ENCODE assay signal across 8 mouse cellular contexts in the genomic region with DNA sequence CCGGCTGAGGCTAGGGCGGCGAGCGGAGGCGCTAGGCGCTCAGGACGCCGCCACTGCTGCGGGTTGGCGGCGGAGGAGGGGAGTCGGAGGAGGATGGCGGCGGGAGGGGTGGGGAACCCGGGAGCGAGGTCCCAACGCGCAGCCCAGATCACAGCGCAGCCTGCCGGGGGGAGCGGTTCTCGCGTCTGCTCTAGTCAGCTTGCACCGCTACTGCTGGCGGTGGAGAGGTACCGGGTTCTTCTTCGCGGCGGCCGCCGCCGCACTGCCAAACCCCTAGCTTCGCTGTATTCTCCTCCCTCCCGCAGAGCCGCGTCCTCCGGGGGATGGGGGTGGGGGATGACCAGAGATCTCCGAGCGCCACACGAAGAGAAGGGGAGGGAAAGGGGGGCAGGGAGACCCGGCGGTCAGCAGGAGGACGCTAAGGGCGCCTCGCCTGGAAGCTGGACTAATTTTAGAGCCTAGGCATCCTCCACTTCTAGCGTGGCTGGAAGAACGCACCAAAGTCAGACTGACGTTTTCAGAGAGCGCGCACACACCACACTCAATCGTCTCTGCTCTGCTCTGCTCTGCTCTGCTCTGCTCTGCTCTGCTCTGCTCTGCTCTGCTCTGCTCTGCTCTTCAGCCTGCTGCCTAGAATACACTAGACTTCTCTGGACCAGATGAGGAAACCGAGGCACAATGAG. TPM values are rescaled to one million over a fixed set of nuclear protein-coding genes. Genes with fewer than 3 reads are reported as not detected.
DNase-seq lines count a peak whose midpoint lies in the region; ATAC-seq and TF ChIP-seq lines count a peak whose summit lies in the region.

No protein-coding gene starts in this region.

- H3K4me2 ChIP-seq in kidney, postnatal 0 days (ENCODE audit: low read length) = peak overlapping the region; percentile 97
- peak overlapping the region; percentile 76 for H3K4me2 ChIP-seq in liver, embryonic 11.5 days
- H3K4me2 ChIP-seq in neural tube, embryonic 12.5 days (replicated peaks) = peak overlapping the region; percentile 80

- DNase-seq in gastrocnemius, adult 2 months = peak; percentile 59
- DNase-seq in gastrocnemius, adult 18-20 months (ENCODE audit: low spot score) = no peak
- peak; percentile 65 to 78 for DNase-seq in cerebellum, postnatal 4 days (ENCODE audit: low spot score in 2 of 2)
- peak; percentile 64 for DNase-seq in gastrocnemius, postnatal 14 days
- peak; percentile 85 for DNase-seq in kidney, postnatal 0 days (ENCODE audit: low spot score)
- DNase-seq in liver, embryonic 11.5 days (ENCODE audit: low spot score) = peak; percentile 63
- peak; percentile 56 to 72 for DNase-seq in urinary bladder, postnatal 4 days (ENCODE audit: low spot score in 2 of 2)

- intact Hi-C loops in gastrocnemius, adult 2 months (cut with DNase I) = no loop called here
- intact Hi-C loops in gastrocnemius, postnatal 14 days (cut with DNase I; ENCODE audit: low total_unique reads) = no loop called here

- H3K4me3 ChIP-seq in gastrocnemius, adult 2 months = peak overlapping the region; percentile 70
- peak overlapping the region; percentile 63 for H3K4me3 ChIP-seq in kidney, postnatal 0 days (replicated peaks; ENCODE audit: low read depth, low read length)
- H3K4me3 ChIP-seq in liver, embryonic 11.5 days (ENCODE audit: low read depth, low read length) = peak overlapping the region; percentile 52
- H3K4me3 ChIP-seq in neural tube, embryonic 12.5 days = peak overlapping the region; percentile 69

- peak; percentile 67 for ATAC-seq in kidney, postnatal 0 days (replicated peaks; ENCODE audit: low FRiP score, low read depth)
- ATAC-seq in liver, embryonic 11.5 days (replicated peaks; ENCODE audit: low FRiP score) = peak; percentile 45
- ATAC-seq in neural tube, embryonic 12.5 days (ENCODE audit: low FRiP score, low read depth) = peak; percentile 81

- WGBS in kidney, postnatal 0 days = under 1% methylated on average over 49 of the region's 52 CpGs
- 1% methylated on average over 50 of the region's 52 CpGs for WGBS in liver, embryonic 11.5 days
- whole genome bisulfite sequencing in neural tube, embryonic 12.5 days = under 1% methylated on average over 52 of the region's 52 CpGs

- peak; percentile 33; the same call in 1 of the 2 replicates for TF ChIP-seq CTCF in gastrocnemius, adult 2 months (IDR thresholded peaks at IDR 0.05)
- TF ChIP-seq CTCF in kidney, postnatal 0 days (IDR thresholded peaks at IDR 0.05; ENCODE audit: low read depth) = peak; percentile 44; the same call in 1 of the 2 replicates

- no peaks in the 10 kb centered on the region for H3K4me1 ChIP-seq in kidney, postnatal 0 days (replicated peaks; ENCODE audit: insufficient read depth, low read length)
- no peaks in the 10 kb centered on the region for H3K4me1 ChIP-seq in liver, embryonic 11.5 days (replicated peaks; ENCODE audit: control insufficient read depth, insufficient read depth, low read length)
- H3K4me1 ChIP-seq in neural tube, embryonic 12.5 days = peaks cover 18% of the 10 kb centered on the region

- H3K9ac ChIP-seq in kidney, postnatal 0 days (ENCODE audit: low read depth, low read length) = peak overlapping the region; percentile 46; the same call in 1 of the 2 replicates
- H3K9ac ChIP-seq in liver, embryonic 11.5 days (ENCODE audit: low read depth, low read length) = peak overlapping the region; percentile 25
- peak overlapping the region; percentile 67 for H3K9ac ChIP-seq in neural tube, embryonic 12.5 days

- no peaks in the 10 kb centered on the region for H3K36me3 ChIP-seq in kidney, postnatal 0 days (ENCODE audit: insufficient read depth, low read length)
- H3K36me3 ChIP-seq in liver, embryonic 11.5 days (ENCODE audit: control insufficient read depth, insufficient read depth, low read length) = no peaks in the 10 kb centered on the region
- H3K36me3 ChIP-seq in neural tube, embryonic 12.5 days = no peaks in the 10 kb centered on the region

- no peaks in the 10 kb centered on the region for H3K9me3 ChIP-seq in kidney, postnatal 0 days (replicated peaks; ENCODE audit: low read length)
- H3K9me3 ChIP-seq in liver, embryonic 11.5 days (ENCODE audit: control insufficient read depth, low read length) = no peaks in the 10 kb centered on the region
- no peaks in the 10 kb centered on the region for H3K9me3 ChIP-seq in neural tube, embryonic 12.5 days

- H3K27ac ChIP-seq in gastrocnemius, adult 2 months = 0 out of 2 replicates have a peak overlapping the region, but pooled peaks have one; percentile 5
- H3K27ac ChIP-seq in kidney, postnatal 0 days = peak overlapping the region; percentile 47; the same call in 1 of the 2 replicates
- H3K27ac ChIP-seq in liver, embryonic 11.5 days (ENCODE audit: low read depth, low read length) = no peak overlapping the region
- H3K27ac ChIP-seq in neural tube, embryonic 12.5 days = peak overlapping the region; percentile 61

- no peaks in the 10 kb centered on the region for H3K27me3 ChIP-seq in kidney, postnatal 0 days (ENCODE audit: insufficient read depth, low read length)
- peaks cover 53% of the 10 kb centered on the region for H3K27me3 ChIP-seq in liver, embryonic 11.5 days (replicated peaks; ENCODE audit: control insufficient read depth, insufficient read depth, low read length)
- no peaks in the 10 kb centered on the region for H3K27me3 ChIP-seq in neural tube, embryonic 12.5 days (replicated peaks)

RNA-seq across cellular contexts. Expression of gene Fat3, which starts 1.0 kb away (rescaled TPM):
- total RNA-seq in gastrocnemius, adult 2 months (2021) = under 1 TPM; 0.26 to 0.64 TPM
- total RNA-seq in gastrocnemius, adult 18-20 months (2021) = under 1 TPM; 0.37 to 0.45 TPM
- total RNA-seq in gastrocnemius, postnatal 14 days (2021) = 1 to 10 TPM; 1.6 to 1.7 TPM
- 1.3 and 1.5 TPM in 2 replicates for polyA plus RNA-seq in kidney, postnatal 0 days (2015; fragmentation: Nextera tagmentation; extraction: Ambion mirVana)
- 1.2 and 1.5 TPM in 2 replicates for polyA plus RNA-seq in liver, embryonic 11.5 days (2014; fragmentation: Nextera tagmentation; extraction: Ambion mirVana)
- 12.2 and 13.1 TPM in 2 replicates for polyA plus RNA-seq in neural tube, embryonic 12.5 days (2016; fragmentation: Nextera tagmentation; extraction: Ambion mirVana)
